Mouse (Mus musculus) CH12.LX (cell line): Measurements from ENCODE around the gene Dpp6. TPM values are rescaled to one million over a fixed set of nuclear protein-coding genes. Genes with fewer than 3 reads are reported as not detected.

ENCODE experiments used
- DNase-seq: peaks from one replicate; pipeline ENCODE4 v3.0.0-alpha.2; 2013; ENCODE audit errors: extremely low read depth
- H3K27ac ChIP-seq: 2 replicates; pipeline ENCODE4 v1.5.1; 2012; ENCODE audit warnings: low read depth, mild to moderate bottlenecking, control low read depth, moderate library complexity; ENCODE audit not compliant: insufficient read depth
- H3K27me3 ChIP-seq: replicated peaks from 2 replicates; pipeline ENCODE3; 2012; ENCODE audit warnings: inconsistent platforms
- H3K36me3 ChIP-seq, 2 experiments: replicated peaks in 1 of 2; 2 replicates each; pipeline versions ENCODE3 to v1.6.1; 2012; ENCODE audit warnings: inconsistent platforms in 1 of 2, low read length in 1 of 2, mild to moderate bottlenecking in 1 of 2, mixed read lengths in 1 of 2, moderate library complexity in 1 of 2; ENCODE audit not compliant: control insufficient read depth in 1 of 2, insufficient read depth in 1 of 2
- H3K4me1 ChIP-seq, 2 experiments: 2 replicates each; pipeline ENCODE4 v1.6.1; 2012; ENCODE audit warnings: inconsistent platforms in 1 of 2, moderate library complexity in 1 of 2; ENCODE audit not compliant: insufficient read depth in 2 of 2, control insufficient read depth in 1 of 2
- H3K4me2 ChIP-seq: 2 replicates; pipeline ENCODE4 v1.6.1; 2012; ENCODE audit warnings: low read depth, mild to moderate bottlenecking, control low read depth; ENCODE audit not compliant: poor library complexity, insufficient read depth, severe bottlenecking
- H3K4me3 ChIP-seq, 3 experiments: fragments of 150-350 bp in 1 of 3; sonication (generic) in 1 of 3; replicated peaks in 1 of 3; 2 replicates each; pipeline versions ENCODE3 to v1.5.1; 2011 to 2012; ENCODE audit warnings: low read depth in 2 of 3, low read length in 2 of 3, mild to moderate bottlenecking in 2 of 3, moderate library complexity in 2 of 3, control low read depth in 1 of 3, improper control_type of control experiment in 1 of 3, inconsistent platforms in 1 of 3, mixed read lengths in 1 of 3; ENCODE audit not compliant: poor library complexity in 1 of 3
- H3K79me2 ChIP-seq: replicated peaks from 2 replicates; pipeline ENCODE4 v1.6.1; 2012; ENCODE audit warnings: mild to moderate bottlenecking, moderate library complexity; ENCODE audit not compliant: control insufficient read depth, poor library complexity, insufficient read depth, severe bottlenecking; ENCODE audit errors: extremely low read depth
- H3K9ac ChIP-seq: 2 replicates; pipeline ENCODE4 v1.6.1; 2012; ENCODE audit warnings: low read depth, mild to moderate bottlenecking, control low read depth, moderate library complexity; ENCODE audit not compliant: insufficient read depth
- H3K9me3 ChIP-seq: replicated peaks from 2 replicates; pipeline ENCODE3; 2012; ENCODE audit warnings: low read length, inconsistent platforms, mixed read lengths
- BHLHE40 ChIP-seq: IDR thresholded peaks from 2 replicates; pipeline ENCODE4 v1.6.1; 2011; ENCODE audit warnings: mild to moderate bottlenecking, low read depth, low read length, improper control_type of control experiment
- CHD1 ChIP-seq: IDR thresholded peaks from 2 replicates; pipeline ENCODE4 v1.6.1; 2012; ENCODE audit warnings: low read depth, low read length, improper control_type of control experiment, inconsistent platforms
- CHD2 ChIP-seq: IDR thresholded peaks from 2 replicates; pipeline ENCODE4 v1.6.1; 2011; ENCODE audit warnings: low read length, improper control_type of control experiment
- E2F4 ChIP-seq: IDR thresholded peaks from 2 replicates; pipeline ENCODE4 v1.6.1; 2011; ENCODE audit warnings: low read depth, low read length, improper control_type of control experiment; ENCODE audit not compliant: insufficient replicate concordance
- ELF1 ChIP-seq: IDR thresholded peaks from 2 replicates; pipeline ENCODE4 v1.6.1; 2014; ENCODE audit warnings: low read depth, mild to moderate bottlenecking, inconsistent platforms, low read length, improper control_type of control experiment
- IRF4 ChIP-seq: IDR thresholded peaks from 2 replicates; pipeline ENCODE4 v1.6.1; 2014; ENCODE audit warnings: low read depth, mild to moderate bottlenecking, inconsistent platforms, low read length, improper control_type of control experiment
- MAFK ChIP-seq: IDR thresholded peaks from 2 replicates; pipeline ENCODE4 v1.6.1; 2011; ENCODE audit warnings: low read length, improper control_type of control experiment; ENCODE audit not compliant: insufficient replicate concordance
- MAZ ChIP-seq: IDR thresholded peaks from 2 replicates; pipeline ENCODE4 v1.6.1; 2012; ENCODE audit warnings: low read depth, mild to moderate bottlenecking, inconsistent platforms, low read length, improper control_type of control experiment, moderate library complexity
- MEF2A ChIP-seq: IDR thresholded peaks from 2 replicates; pipeline ENCODE4 v1.6.1; 2014; ENCODE audit warnings: low read depth, mild to moderate bottlenecking, inconsistent platforms, low read length, improper control_type of control experiment, borderline replicate concordance
- MXI1 ChIP-seq: IDR thresholded peaks from 2 replicates; pipeline ENCODE4 v1.6.1; 2011; ENCODE audit warnings: mild to moderate bottlenecking, low read depth, low read length, improper control_type of control experiment
- NELFE ChIP-seq: IDR thresholded peaks from 2 replicates; pipeline ENCODE4 v1.6.1; 2011; ENCODE audit warnings: low read depth, low read length, improper control_type of control experiment
- RCOR1 ChIP-seq: conservative IDR thresholded peaks from 2 replicates; pipeline ENCODE4 v1.6.1; 2012; ENCODE audit warnings: low read depth, mild to moderate bottlenecking, inconsistent platforms, low read length, improper control_type of control experiment
- TCF12 ChIP-seq: IDR thresholded peaks from 2 replicates; pipeline ENCODE4 v1.6.1; 2014; ENCODE audit warnings: low read depth, mild to moderate bottlenecking, inconsistent platforms, low read length, improper control_type of control experiment
- USF2 ChIP-seq: conservative IDR thresholded peaks from 2 replicates; pipeline ENCODE4 v1.6.1; 2011; ENCODE audit warnings: low read depth, low read length, improper control_type of control experiment
- ZC3H11A ChIP-seq: IDR thresholded peaks from 2 replicates; pipeline ENCODE4 v1.6.1; 2012; ENCODE audit warnings: low read depth, mild to moderate bottlenecking, inconsistent platforms, low read length, improper control_type of control experiment
- ZNF384 ChIP-seq: IDR thresholded peaks from 2 replicates; pipeline ENCODE4 v1.6.1; 2012; ENCODE audit warnings: low read depth, low read length, improper control_type of control experiment, inconsistent platforms
- dilution Hi-C: fragments of 300-500 bp; cut with MboI; formaldehyde crosslinking; loops from 2 replicates; pipeline ENCODE4 v1.14.3; 2020; ENCODE audit warnings: low sequenced_read_pairs; ENCODE audit not compliant: extremely low pct_unique_long_range_greater_than_20kb, extremely low pct_ligation_motif_present
- in situ Hi-C: fragments of 300-500 bp; cut with MboI; formaldehyde crosslinking; loops from 3 replicates; pipeline ENCODE4 v1.14.3; 2019; ENCODE audit warnings: low sequenced_read_pairs, low pct_ligation_motif_present, low pct_unique_long_range_greater_than_20kb, mixed read lengths
- polyA plus RNA-seq: library from polyadenylated mRNA; unstranded; fragments of >175 nt; gene quantifications from 2 replicates; pipeline ENCODE4 v1.2.1, GENCODE M21; 2012; ENCODE audit warnings: low read depth; ENCODE audit not compliant: insufficient read length
- total RNA-seq, 2 experiments: library from RNA; depleted of rRNA; stranded (reverse); fragments of 300-350 nt in 1 of 2; fragments of >200 nt in 1 of 2; gene quantifications; 2 replicates each; pipeline ENCODE4 v1.2.3; 2012 to 2014

Gene Dpp6
- total and polyA plus RNA-seq, 3 experiments: not detected

GRCm38 (mm10) chr5:27258636-27259035 lies 441.6 kb downstream of the Dpp6 start:
- TF ChIP-seq MEF2A: no peak
- no peak for TF ChIP-seq IRF4
- no peak for TF ChIP-seq USF2
- no peak for TF ChIP-seq MAFK
- TF ChIP-seq RCOR1: no peak
- no peak overlapping the region for H3K9ac ChIP-seq
- H3K4me2 ChIP-seq: no peak overlapping the region
- H3K4me3 ChIP-seq: no peak overlapping the region
- in situ Hi-C loops (no loop called here), dilution Hi-C loops (no loop called here)
- no peaks in the 10 kb centered on the region for H3K79me2 ChIP-seq
- peaks cover 47% of the 10 kb centered on the region for H3K9me3 ChIP-seq
- no peaks in the 10 kb centered on the region for H3K27me3 ChIP-seq
- no peaks in the 10 kb centered on the region for H3K36me3 ChIP-seq
- H3K27ac ChIP-seq: no peak overlapping the region
- no peak for DNase-seq
- no peaks in the 10 kb centered on the region for H3K4me1 ChIP-seq

DNA sequence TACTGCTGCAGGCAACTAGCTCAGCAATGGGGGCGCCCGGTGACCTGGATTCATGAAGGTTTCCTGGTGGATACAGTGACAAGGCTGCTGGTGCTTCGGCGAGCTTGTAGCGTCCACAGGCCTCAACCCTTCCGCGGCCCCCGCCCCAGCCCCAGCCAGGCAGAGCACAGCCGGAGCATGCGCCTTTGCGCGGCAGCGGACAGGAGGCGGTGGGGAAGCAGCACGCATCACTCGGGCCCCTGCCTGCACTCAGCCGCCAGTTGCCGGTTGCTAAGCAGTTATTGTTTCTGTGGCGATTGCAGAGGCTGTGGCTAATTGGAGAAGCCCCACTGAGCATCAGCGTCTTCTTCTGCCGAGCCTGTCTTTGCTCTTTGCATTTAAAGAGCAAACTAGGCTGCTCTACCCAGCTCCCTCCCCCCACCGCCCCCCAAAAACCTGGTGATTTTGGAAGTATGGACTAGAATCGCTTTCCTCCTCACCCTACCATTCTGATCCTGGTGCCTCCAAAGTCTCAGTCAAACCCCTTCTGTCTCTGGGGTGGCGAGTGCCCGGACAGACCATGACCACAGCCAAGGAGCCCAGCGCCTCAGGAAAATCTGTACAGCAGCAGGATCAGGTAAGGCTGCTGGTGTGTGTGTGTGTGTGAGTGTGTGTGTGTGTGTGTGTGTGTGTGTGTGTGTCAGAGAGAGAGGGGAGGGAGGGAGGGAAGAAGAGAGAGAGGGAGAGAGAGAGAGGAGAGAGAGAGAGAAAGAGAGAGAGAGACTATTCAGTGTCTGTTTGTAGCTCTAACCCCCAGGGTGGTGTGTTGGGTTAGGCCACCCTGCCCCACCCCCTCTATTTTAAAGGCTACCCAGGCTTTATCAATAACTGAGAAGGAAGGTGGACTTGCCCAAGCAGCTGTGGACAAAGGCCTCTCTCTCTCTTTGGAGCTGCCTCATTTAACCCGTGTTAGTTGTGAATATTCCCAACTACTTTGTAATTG lies 445.0 kb downstream of the Dpp6 start:
- Histone ChIP-seq H3K27me3 (no peaks in the 10 kb centered on the region), H3K4me3 (no peak overlapping the region), H3K4me1 (no peaks in the 10 kb centered on the region), H3K9ac (no peak overlapping the region), H3K79me2 (no peaks in the 10 kb centered on the region), H3K4me2 (no peak overlapping the region), H3K27ac (no peak overlapping the region), H3K36me3 (no peaks in the 10 kb centered on the region), H3K9me3 (peaks cover 52% of the 10 kb centered on the region)
- dilution Hi-C loops (no loop called here), in situ Hi-C loops (no loop called here)
- DNase-seq: no peak
- TF ChIP-seq ELF1 (no peak), E2F4 (no peak), ZC3H11A (no peak), MEF2A (no peak), TCF12 (no peak), MXI1 (no peak), MAZ (no peak), RCOR1 (no peak), BHLHE40 (no peak), CHD2 (no peak), ZNF384 (no peak), NELFE (no peak), CHD1 (no peak)
- TF ChIP-seq, all 38 proteins: peak for 0
